Mouse (Mus musculus) cerebellum, adult 11 months (tissue): ENCODE measurements at regions not wholly inside any gene's neighbourhood (a gene's known extent, or its start where the extent isn't known, plus 50 kb on each side); places are given as distances from the start of the nearest gene placed in this dataset.

ENCODE experiments used
- DNase-seq: peaks from one replicate; pipeline ENCODE4 v3.0.0; 2022

DNA sequence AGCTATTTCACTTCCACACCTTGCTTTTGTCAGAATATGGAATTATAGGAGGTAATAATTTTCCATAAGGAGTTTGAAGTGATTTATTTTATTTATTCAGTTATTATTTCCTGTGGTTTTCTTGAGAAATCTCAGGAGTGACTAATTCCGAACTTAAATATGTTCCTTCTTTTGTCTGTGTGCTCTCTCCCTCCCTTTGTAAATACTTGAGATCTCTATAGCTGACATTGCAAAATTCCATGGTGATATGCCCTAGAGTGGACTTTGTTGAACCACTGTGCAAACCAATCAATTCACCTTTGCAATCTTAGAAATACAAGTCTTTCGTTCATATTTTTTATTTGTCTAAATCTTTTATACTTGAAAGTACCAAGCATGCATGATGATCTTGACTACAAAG, 478.8 kb upstream of the Gm9747 start:
- DNase-seq, result no peak

DNA sequence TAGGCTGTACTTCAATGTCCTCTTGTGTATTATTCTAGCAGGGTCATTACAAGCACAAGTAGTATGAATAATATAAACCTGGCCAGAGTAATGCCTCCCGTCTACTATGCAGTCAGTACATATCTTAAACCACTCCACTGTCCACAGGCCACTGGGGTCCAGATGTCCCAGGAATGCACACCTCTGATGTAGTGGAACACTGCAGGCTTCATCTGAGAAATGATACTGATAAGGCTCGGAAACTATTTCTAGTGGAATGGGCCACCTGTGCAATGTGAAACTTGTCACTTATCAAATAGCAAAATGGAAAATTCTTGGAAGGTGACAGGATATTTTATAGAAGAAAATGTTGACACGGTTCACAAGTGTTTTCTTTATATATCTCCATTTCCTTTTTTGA, 477.6 kb upstream of the Gm9747 start:
- DNase-seq, result no peak

DNA sequence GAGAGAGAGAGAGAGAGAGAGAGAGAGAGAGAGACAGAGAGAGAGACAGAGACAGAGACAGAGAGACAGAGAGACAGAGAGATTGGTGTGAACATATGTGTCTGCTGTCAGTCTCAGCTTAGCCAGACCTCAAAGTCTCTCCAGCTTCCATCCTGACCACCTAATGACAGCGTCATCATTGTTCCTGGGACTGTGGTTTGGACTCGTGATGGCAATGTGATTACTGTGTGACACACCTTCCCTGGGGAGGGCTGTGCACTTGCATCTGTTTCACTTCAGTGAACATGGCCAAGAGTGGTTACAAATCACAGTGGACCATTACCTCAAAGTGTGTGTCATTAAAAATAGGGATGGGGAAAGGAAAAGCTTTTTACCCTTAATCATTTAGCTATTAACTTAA, 477.2 kb upstream of the Gm9747 start:
- no peak for DNase-seq

DNA sequence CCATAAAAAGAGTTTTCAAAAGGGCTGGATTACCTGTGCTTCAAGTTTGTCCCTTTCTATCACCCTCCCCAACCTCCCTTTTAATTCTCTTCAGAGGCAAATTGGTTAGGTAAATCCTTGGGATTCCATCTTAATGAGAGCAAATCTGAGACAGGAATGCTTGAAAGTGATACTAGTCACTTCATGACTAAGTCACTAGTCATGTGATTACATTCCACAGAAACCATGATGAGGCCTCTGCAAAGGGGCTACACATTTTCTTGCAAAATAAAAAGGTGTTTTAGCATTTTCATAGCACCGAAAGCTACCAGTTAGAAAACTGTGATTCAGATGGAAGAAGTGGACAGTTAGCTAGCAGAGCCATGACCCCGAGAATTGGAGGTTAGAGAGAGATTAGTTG, 473.0 kb upstream of the Gm9747 start:
- DNase-seq, result no peak

DNA sequence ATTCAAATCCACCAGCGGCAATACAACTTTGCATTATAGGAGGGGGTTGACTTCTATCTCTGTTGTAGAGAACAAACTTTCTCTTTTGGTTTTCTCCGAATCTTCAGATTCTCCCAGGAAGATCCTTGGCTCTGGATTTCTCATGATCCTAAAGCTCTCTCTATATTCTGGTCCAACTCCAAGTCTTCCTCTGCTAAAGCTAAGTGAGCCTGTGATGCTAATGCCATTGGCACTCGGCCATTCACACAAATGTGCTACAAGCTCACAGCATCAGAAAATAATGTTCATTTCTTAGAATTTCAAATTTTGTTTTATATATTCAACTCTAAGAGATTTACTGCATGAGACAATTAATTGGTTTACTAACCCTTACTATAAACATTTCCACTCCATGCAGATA, 461.2 kb upstream of the Gm9747 start:
- DNase-seq, result no peak

DNA sequence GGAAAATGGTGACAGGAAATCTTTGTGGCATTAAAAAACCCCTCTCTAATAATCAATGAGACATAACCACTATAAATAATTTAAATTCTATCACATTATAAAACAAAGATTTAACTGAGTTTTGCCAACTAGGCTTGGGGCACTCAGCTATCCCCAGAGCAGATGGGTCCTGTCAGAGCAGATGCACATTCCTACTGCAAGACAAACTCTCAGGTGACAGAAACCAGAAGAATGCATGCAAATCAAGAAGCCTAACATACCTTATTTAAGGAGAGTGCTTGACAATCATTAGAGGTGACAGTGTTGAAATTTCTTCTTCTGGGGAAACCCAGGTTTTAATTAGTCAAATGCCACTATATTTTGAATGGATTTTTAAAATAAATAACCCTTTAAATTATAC, 452.3 kb upstream of the Gm9747 start:
- DNase-seq, result no peak

DNA sequence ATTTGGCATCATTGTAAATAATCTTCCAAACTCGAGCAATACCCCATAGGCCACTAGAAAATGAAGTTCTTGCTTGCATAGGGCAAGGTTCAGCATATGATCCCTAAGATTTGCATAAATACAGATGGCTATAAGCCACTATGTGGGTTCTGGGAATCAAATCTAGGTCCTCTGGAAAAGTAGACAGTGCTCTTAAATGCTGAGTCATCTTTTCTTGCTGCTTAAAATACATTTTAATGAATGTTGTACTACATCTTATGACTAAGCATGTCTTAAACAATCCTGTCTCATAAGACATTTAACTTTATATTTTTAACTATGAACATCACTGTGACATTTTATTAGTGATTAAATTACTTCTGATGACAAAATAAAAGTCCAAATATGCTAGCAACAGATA, 448.6 kb upstream of the Gm9747 start:
- DNase-seq, result no peak

DNA sequence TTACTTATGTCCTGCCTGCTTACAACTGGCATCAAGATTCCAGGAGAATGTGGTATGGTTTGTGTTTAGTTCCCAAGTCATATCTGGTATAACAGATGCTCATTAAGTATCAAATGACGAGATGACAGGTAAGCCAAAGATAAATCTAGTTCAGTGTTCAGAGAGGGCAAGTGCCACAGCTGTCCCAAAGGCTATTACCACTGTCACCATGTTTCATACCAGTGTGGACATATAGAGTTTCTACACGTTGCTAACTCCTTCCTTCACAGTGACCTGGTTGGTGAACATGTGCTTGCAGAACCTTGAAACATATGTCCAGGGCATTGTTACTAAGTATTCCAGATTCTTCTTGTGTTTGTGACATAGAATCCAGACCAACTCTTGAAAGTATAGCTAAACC, 438.1 kb upstream of the Gm9747 start:
- no peak for DNase-seq

DNA sequence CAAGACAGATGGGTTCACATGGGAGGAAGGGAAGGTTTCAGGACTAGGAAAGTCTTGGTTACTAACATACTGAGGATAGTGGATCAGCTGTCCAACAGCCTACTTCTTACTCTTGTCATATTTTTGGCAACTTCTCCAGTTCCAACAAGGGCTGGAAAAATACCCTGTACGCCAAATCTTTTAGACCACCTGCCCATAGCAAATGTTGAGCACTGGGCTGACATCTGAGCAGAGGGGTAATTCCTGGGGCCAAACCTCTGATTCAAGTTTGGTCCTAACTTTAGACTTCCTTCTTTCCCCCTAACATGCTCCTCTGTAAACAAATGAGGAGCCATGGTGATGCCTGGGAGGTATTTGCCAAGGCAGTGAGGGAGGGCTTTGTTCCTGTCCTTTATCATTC, 437.5 kb upstream of the Gm9747 start:
- no peak for DNase-seq

DNA sequence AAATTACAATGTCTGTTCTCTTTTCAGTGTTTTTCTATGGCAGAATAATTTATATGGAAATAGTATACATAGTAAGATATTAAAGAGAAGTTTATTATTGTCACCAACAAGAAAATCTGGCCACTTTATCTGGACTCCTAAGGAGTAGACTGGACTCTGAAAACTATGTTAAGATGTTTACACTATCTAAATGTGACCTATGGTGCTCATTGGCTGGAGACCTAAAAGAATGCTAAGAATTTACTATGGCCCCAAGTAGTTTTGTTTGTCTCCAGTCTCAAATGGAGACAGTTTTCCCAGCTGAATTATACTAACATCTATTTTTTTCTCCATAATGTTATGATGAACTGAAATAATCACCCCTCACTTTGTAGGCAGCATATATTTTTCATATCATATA, 421.3 kb upstream of the Gm9747 start:
- no peak for DNase-seq

DNA sequence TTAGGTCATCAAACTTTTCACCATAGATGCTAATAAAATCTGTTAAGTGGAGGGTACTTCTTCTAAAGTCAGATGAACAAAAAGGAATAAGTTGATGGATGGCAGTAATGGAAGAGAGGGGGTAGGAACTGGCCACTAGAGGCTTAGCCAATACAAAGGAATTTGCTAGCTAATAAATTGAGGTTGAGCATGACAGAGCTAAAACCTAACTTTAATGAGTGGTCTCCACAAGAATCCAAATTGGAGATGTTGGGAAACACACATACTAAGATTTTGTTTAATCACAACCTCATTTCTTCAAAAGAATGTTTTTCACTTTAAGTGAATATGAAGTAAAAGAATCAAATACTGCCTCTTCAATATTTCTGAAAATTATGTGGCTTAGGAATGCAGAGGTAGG, 414.0 kb upstream of the Gm9747 start:
- no peak for DNase-seq

DNA sequence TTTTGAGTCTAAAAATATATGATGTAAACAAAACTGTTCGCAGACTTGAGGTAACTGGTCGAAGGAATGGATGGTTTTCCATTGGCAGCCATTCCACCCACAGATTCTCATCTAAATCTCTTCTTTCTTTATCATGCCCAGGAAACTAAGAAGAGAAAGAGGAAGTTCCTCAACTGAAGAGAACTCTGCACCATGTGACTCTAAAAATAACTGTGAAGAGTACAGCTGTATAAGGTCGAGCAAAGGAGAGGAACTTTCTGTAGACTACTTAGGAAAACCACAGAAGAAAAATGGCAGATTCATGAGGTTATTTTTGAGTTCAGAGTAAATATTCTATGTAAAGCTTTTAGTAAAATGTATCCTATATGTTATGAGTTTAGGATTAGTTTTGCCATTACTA, 390.9 kb upstream of the Gm9747 start:
- DNase-seq, result no peak

DNA sequence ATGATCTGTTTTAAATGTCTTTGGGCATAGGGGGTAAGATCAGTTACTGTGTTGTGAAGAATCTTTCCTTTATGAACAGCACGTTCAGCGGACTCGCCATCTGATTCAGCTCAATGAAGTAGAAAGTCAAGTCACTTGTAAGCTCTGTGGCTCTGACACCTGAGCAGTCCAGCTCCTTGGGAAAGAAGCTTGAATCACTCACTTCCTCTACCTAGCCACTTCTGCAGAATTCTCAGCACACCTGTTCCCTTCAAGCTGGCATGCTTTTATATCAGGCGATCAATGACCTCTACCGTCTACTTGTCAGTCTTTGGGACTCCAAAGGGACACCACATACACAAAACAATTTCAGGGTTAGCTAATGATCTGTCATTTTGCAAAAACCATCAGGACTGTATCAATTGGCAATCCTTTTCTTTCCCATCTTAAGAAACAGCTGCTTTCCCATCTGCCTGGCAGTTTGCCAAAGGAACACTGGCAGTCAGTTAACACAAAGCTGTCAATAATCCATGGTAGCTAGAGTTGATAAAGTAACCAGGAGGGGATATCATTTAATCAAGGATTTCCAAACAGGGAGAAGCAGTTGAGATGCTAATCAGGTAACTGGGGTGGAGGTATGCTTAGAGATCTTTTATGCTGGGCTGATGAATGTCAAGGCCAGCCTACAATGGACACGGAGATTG, 382.3 kb upstream of the Gm9747 start:
- DNase-seq, result no peak

DNA sequence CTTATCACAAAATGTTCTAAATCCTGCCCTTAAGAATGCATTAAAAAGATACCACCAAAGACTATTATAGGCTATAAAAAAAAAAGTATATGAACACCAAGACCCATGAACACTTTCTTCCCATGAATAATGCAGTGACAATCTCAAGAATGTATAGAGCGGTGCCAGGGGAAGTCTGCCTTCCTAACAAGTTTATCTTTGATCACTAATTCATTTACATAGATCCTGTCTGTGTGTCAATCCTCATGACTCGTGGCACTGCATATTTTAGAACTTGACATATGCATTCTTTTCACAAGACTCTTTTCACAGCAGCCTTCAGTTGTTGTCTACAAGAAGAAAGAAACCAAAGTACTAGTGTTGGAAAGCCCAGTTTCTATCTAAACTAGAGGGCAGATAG, 373.4 kb upstream of the Gm9747 start:
- DNase-seq, result no peak

DNA sequence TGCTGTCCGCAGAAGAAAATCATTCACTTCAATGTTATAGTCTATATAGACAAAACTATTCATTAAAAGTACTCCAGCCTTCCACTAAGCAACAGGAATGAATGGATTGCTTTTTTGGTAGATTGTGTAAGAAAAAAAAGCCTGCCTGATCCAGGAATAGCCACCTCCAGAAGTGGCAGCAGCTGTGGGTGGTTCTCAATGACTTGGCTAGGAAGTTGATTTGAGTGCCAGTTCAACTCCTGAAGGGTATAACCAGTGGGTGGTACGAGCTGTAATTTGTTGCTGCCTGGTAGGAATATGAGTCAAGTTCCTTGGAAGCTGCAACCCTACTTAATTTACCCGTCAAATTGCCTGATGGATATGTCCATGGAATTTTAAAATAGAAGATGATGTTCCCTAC, 368.3 kb upstream of the Gm9747 start:
- DNase-seq, result no peak

DNA sequence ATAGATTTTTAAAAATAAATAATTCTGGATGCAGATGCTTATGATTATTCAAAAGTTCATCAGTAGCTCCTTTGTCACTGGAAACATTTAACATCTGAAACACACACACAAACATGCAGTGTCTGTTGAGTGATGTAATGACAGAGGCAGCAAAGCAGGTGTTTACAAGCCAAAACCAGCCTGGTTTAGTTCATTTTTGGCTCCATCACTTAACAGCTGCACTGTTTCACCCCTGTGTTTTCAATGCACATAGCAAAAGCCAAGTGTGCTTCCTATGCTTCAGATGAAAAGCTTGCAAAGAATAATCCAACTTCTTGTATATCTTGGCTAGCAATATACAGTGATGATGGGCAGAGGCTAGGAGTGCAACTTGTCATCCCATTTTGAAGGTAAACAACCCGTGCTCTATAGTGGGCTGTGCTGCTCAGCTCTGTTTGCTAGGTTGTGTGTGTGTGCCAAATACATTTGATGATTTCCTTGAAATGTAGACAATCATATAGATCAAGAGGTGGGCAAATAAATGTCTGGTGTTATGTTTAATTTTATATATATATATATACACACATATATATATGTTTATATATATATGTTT, 345.9 kb upstream of the Gm9747 start:
- DNase-seq, result no peak

DNA sequence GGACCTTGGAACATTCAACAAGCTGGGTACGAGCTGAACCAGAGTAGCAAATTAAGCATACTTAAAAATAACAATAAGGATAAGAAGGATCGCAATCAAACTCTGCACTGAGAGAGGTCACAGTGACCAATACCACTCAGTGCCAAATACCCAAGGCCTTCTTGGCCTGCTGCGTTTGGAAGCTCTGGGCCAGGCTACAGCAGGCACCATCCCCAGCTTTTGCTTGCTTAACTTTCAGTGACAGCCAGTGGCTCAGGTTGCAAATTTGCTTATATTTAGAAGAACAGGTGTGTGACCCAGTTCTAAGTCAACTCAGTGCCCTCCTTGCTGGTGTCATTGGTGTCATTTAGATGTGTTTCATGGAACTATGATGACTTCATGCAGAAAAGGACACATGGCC, 335.7 kb upstream of the Gm9747 start:
- DNase-seq, result no peak

DNA sequence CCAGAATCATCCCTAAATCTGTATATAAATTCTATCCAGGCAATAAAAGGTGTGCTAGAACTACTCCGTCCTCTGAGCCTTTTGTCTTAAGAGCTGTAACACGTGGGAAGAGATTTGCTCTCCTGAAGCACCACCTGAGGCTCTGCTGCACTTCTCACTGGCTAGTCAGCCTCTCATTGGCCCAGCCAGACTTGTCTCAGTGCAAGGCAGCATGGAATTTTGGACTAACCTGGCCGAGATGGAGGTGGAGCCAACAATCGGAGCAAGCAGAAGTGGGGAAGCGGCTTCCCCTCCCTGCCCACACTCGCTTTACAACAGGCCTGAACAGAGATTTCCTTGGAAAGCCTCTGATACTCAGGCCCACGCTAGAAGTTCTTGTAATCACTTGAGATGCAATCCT, 332.1 kb upstream of the Gm9747 start:
- DNase-seq, result no peak

DNA sequence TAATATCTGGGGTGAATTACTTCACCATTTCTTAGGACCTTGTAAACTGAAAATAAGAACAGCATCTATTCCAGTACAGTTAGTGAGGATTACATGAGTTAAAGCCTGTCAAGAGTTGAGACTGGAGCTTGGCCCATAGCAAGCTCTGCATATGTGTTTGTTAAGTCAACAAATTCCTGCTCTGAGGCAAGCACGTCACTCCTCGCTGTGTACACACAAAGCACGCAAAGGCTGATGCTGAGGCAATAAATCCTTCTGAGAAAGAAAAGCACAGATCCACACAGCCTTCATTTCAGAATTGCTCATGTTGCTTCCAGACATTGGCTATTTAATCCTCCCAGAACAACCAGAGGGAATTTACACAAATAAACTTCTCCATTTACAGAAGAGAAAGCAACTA, 328.9 kb upstream of the Gm9747 start:
- no peak for DNase-seq

DNA sequence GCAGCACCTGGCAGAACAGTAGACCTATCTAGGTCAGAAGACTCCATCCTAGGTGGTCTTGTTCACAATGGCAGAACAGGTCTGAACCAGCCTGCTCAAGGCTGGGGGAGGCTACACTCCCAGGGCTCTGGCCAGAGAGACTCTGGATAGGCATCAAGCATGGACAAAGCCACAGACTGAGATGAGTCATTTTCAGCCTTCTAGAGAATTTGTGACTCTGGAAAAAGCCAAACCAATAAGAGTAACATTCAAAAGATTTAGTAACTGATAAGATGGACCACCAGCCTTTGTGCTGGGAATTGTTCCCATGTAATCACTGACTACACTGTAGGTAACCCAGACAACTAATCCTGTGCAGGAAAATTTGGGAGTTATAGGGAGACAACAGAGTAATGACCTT, 320.3 kb upstream of the Gm9747 start:
- no peak for DNase-seq

DNA sequence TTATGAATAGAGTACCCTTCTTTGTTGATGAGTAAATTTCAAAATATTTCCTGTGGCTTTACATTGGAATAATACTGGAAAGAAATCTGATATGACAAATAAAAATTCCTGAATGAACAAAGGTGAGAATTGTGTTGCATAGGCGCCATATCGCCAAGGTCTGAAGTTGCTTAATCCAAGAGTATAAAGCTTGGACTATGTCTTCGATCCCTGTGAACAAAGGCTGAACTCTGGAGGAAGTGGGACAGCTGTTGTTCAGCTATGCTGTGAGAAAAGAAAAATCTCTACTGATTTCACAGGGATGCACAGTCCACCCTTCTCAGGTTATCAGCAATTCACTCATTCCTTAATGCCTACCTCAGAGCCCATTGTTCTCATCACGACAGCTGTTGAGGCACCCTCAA, 319.3 kb upstream of the Gm9747 start:
- DNase-seq, result no peak

DNA sequence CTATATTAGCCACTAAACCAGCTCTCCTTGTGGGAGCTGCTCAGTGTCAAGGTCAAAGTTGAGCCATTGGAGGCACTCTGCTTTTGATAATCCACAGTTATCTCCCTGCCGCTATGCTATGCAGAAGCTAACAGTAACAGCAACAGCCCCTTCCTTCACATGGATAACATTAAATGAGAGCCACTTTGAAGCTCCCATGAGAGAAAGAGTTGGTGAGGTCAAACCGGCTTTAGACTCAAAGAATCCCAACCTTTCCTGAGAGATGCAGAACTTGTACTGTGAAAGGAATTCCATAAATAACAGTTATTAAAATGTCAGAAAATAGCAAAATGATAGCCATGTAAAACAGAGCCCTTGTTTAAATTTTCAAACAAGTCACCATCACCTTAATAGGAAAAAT, 316.1 kb upstream of the Gm9747 start:
- no peak for DNase-seq

DNA sequence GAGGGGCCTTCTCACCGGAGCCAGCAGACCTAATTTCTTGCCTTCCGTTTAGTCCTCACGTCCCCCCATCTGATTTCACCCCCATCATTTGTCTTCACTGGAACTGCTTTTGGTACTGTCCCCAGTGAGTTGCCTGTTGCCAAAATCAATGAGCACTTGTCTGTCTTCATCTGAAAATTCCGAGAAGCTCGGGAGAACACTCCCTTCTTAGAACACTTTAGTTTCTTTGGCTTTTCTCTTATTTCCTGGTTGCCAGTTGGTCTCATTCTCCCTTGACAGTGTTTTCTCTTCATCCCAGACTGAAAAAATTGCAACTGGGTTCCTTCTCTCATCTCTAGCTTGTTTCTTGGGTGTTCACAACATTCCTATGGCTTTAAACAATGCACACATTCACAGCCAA, 305.2 kb upstream of the Gm9747 start:
- DNase-seq, result no peak

DNA sequence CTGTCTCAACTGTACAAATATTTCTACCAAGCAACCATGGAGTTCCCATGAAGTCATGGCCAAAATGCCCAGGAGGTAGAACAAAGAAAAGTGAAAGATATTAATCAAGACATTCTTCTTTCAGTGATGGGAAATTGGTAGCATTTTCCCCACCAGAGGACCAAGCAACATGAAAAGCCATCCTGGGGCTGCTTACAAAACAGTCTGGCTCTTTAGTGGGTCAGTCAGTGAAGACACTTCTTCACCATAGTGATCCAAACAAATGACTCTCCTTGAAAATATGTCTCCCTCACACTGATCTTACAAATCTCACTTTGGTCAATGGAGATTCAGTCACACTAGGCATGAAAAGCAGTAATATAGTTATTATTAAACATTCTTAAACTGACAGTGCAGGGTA, 299.8 kb upstream of the Gm9747 start:
- no peak for DNase-seq

DNA sequence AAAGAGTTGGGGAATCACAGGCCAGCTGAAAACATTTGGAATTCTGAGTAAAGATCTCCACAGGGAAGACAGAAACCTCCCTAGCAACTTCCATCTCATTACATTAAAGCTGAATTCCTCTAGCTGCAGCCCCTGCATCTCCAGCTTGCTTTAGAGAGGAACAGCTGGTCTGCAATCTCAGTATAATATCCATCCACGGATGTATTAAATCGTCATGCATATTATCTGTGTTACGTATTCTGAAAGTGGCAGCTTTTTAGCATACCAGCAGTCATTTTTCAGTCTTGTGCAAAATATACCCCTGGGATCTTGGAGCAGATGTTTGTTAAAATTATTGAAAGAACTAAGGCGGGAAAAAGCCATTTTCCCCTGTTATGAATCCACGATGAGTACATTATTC, 287.7 kb upstream of the Gm9747 start:
- DNase-seq, result no peak

DNA sequence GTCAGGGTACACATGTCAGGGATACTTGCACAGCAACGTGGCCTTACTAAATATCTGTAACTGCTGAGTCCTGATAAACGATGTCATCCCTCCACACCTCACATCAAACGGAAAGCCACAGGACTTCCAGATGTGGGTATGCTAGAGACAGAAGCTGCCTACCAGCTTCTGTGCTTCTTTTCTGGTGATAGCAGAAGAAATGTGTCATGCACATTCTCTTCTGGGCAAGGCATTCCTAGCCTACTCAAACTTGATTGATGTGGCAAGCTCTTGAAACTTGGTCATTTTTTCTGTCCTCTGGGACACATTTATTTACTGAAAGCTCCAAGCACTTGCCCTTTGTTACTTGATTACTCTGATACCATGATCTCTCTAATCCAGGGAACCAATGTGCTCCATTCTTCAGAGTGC, 282.8 kb upstream of the Gm9747 start:
- no peak for DNase-seq
